Mouse (Mus musculus) bone marrow, adult 2 months (tissue): ENCODE results near the gene Akain1. TPM values are rescaled to one million over a fixed set of nuclear protein-coding genes. Genes with fewer than 3 reads are reported as not detected.

ENCODE experiments used
- H3K27ac ChIP-seq: fragments of 200-500 bp; 2 replicates; pipeline ENCODE4 v1.5.1; 2012; ENCODE audit warnings: low read depth, mild to moderate bottlenecking, control low read depth, inconsistent platforms, low read length; ENCODE audit not compliant: control insufficient read depth, poor library complexity, insufficient read depth
- H3K4me1 ChIP-seq: fragments of 200-500 bp; 2 replicates; pipeline ENCODE4 v1.6.1; 2011; ENCODE audit warnings: low read length; ENCODE audit not compliant: control insufficient read depth, insufficient read depth
- H3K4me3 ChIP-seq: fragments of 200-500 bp; replicated peaks from 2 replicates; pipeline ENCODE3; 2011; ENCODE audit warnings: mild to moderate bottlenecking, low read depth, low read length, control low read depth; ENCODE audit not compliant: control insufficient read depth
- CTCF ChIP-seq: fragments of 200-500 bp; IDR thresholded peaks from 2 replicates; pipeline ENCODE4 v1.5.1; 2011; ENCODE audit warnings: low read length, control low read depth; ENCODE audit not compliant: control insufficient read depth, insufficient read depth
- POLR2A ChIP-seq: fragments of 200-500 bp; IDR thresholded peaks from 2 replicates; pipeline ENCODE4 v1.6.1; 2011; ENCODE audit warnings: low read depth, mild to moderate bottlenecking, control low read depth, low read length, borderline replicate concordance; ENCODE audit not compliant: control insufficient read depth
- WGBS: fragments of 180-500 bp; shearing (Covaris S2); methylation state at CpG from one replicate; pipeline ENCODE4 v1.1.7; 2018; 5-methylcytosine and 5-hydroxymethylcytosine counted together
- polyA plus RNA-seq: library from polyadenylated mRNA; stranded (reverse); fragments of >200 nt; gene quantifications from 2 replicates; pipeline ENCODE4 v1.2.4, GENCODE M21; 2011; ENCODE audit warnings: low replicate concordance; ENCODE audit not compliant: missing spikeins, insufficient read depth, insufficient read length

Akain1 gene
- not detected in 2 replicates for polyA plus RNA-seq

- Histone ChIP-seq H3K27ac (no peak within 1 kb of the TSS; the same call in 1 of the 2 replicates), H3K4me1 (peaks cover 3% of the 10 kb centered on the region), H3K4me3 (peak within 1 kb of the TSS; percentile 11)
- WGBS: 2% methylated on average over 44 of the region's 44 CpGs
- TF ChIP-seq CTCF: no peak
- TF ChIP-seq POLR2A: peak; percentile 46; the same call in 1 of the 2 replicates
These were observed at the start of gene Akain1 for GRCm38 (mm10) chr17:69438990-69439491. Gene Akain1, plus strand, starts transcription at chr17:69439326.

- peak overlapping the region; percentile 79 for H3K4me3 ChIP-seq
These were observed 42.7 kb upstream of the Akain1 start for GRCm38 (mm10) chr17:69396147-69397033.

GRCm38 (mm10) chr17:69397163-69397562 is 42.0 kb upstream of the Akain1 start:
- H3K4me1 ChIP-seq: no peaks in the 10 kb centered on the region

More at GRCm38 (mm10) chr17:69396147-69397033, 42.7 kb upstream of the Akain1 start:
- Histone ChIP-seq H3K4me1 (no peaks in the 10 kb centered on the region), H3K27ac (peak overlapping the region; percentile 32)
- WGBS: 1% methylated on average over 16 of the region's 16 CpGs
- TF ChIP-seq POLR2A (no peak), CTCF (peak; percentile 45; the same call in 1 of the 2 replicates)

GRCm38 (mm10) chr17:69398092-69398491 is 41.0 kb upstream of the Akain1 start:
- no peak for TF ChIP-seq CTCF
- no peak for TF ChIP-seq POLR2A
- H3K4me3 ChIP-seq: no peak overlapping the region
- H3K27ac ChIP-seq: no peak overlapping the region
- H3K4me1 ChIP-seq: no peaks in the 10 kb centered on the region

More at GRCm38 (mm10) chr17:69397163-69397562, 42.0 kb upstream of the Akain1 start:
- Histone ChIP-seq H3K4me3 (no peak overlapping the region), H3K27ac (no peak overlapping the region)
- WGBS: 52% methylated on average over 5 of the region's 5 CpGs
- no peak for TF ChIP-seq CTCF
- no peak for TF ChIP-seq POLR2A

- TF ChIP-seq POLR2A: no peak
- TF ChIP-seq CTCF: peak; percentile 46
- no peak overlapping the region for H3K27ac ChIP-seq
- H3K4me1 ChIP-seq: no peaks in the 10 kb centered on the region
- WGBS: 75% methylated on average over 2 of the region's 2 CpGs
- H3K4me3 ChIP-seq: no peak overlapping the region
These were observed 38.0 kb upstream of the Akain1 start for GRCm38 (mm10) chr17:69401146-69401545.

GRCm38 (mm10) chr17:69416163-69416562 is 23.0 kb upstream of the Akain1 start:
- Histone ChIP-seq H3K4me1 (peaks cover 1% of the 10 kb centered on the region; the same call in 1 of the 2 replicates), H3K4me3 (no peak overlapping the region), H3K27ac (no peak overlapping the region)
- TF ChIP-seq POLR2A (no peak), CTCF (no peak)

- peak; percentile 73; the same call in 1 of the 2 replicates for TF ChIP-seq POLR2A
- TF ChIP-seq CTCF: no peak
- under 1% methylated on average over 56 of the region's 56 CpGs for WGBS
These were observed 22.0 kb upstream of the Akain1 start for GRCm38 (mm10) chr17:69416920-69417661.

GRCm38 (mm10) chr17:69417724-69418373 is 21.3 kb upstream of the Akain1 start:
- 3% methylated on average over 26 of the region's 26 CpGs for WGBS
- TF ChIP-seq CTCF (no peak), POLR2A (no peak)
- H3K27ac ChIP-seq: peak overlapping the region; percentile 97
- peak overlapping the region; percentile 96 for H3K4me3 ChIP-seq
- H3K4me1 ChIP-seq: peaks cover 1% of the 10 kb centered on the region; the same call in 1 of the 2 replicates

More at GRCm38 (mm10) chr17:69416920-69417661, 22.0 kb upstream of the Akain1 start:
- Histone ChIP-seq H3K4me3 (peak overlapping the region; percentile 96), H3K4me1 (peaks cover 1% of the 10 kb centered on the region; the same call in 1 of the 2 replicates), H3K27ac (peak overlapping the region; percentile 97)
